Mouse (Mus musculus) embryonic facial prominence, embryonic 13.5 days (tissue): ENCODE results near the gene Draxin. TPM values are rescaled to one million over a fixed set of nuclear protein-coding genes. Genes with fewer than 3 reads are reported as not detected.

Source experiments
- ATAC-seq: fragments of 200-750 bp; cut with Nextera tagmentation; 2 replicates; pipeline ENCODE4 v1.8.0; 2017; ENCODE audit warnings: low read depth; ENCODE audit not compliant: insufficient number of reproducible peaks, insufficient read depth, low FRiP score, low TSS enrichment
- H3K27ac ChIP-seq: fragments of 300-500 bp; sonication (generic); 2 replicates; pipeline ENCODE4 v1.5.1; 2015; ENCODE audit warnings: moderate library complexity, mild to moderate bottlenecking, inconsistent platforms
- H3K27me3 ChIP-seq: fragments of 300-500 bp; sonication (generic); 2 replicates; pipeline ENCODE4 v1.6.1; 2015; ENCODE audit warnings: mild to moderate bottlenecking, inconsistent platforms
- H3K36me3 ChIP-seq: fragments of 300-500 bp; sonication (generic); 2 replicates; pipeline ENCODE4 v1.6.1; 2015; ENCODE audit warnings: mild to moderate bottlenecking, inconsistent platforms
- H3K4me1 ChIP-seq: fragments of 300-500 bp; sonication (generic); 2 replicates; pipeline ENCODE4 v1.6.1; 2015; ENCODE audit warnings: inconsistent platforms
- H3K4me2 ChIP-seq: fragments of 300-500 bp; sonication (generic); 2 replicates; pipeline ENCODE4 v1.6.1; 2015; ENCODE audit warnings: moderate library complexity, mild to moderate bottlenecking, inconsistent platforms
- H3K4me3 ChIP-seq: fragments of 300-500 bp; sonication (generic); 2 replicates; pipeline ENCODE4 v1.5.1; 2015; ENCODE audit warnings: mild to moderate bottlenecking, inconsistent platforms
- H3K9ac ChIP-seq: fragments of 300-500 bp; sonication (generic); 2 replicates; pipeline ENCODE4 v1.6.1; 2015; ENCODE audit warnings: mild to moderate bottlenecking, inconsistent platforms
- H3K9me3 ChIP-seq: fragments of 300-500 bp; sonication (generic); 2 replicates; pipeline ENCODE4 v1.6.1; 2016; ENCODE audit warnings: inconsistent platforms
- WGBS: fragments of 180-500 bp; shearing (Covaris S2); methylation state at CpG from one replicate; pipeline ENCODE4 v1.1.7; 2015; ENCODE audit warnings: mixed read lengths; 5-methylcytosine and 5-hydroxymethylcytosine counted together
- polyA plus RNA-seq: library from polyadenylated mRNA; unstranded; fragments of >200 nt; fragmentation: Nextera tagmentation; extraction: Ambion mirVana; gene quantifications from 2 replicates; pipeline ENCODE4 v1.2.1, GENCODE M21; 2015

Gene Draxin
- polyA plus RNA-seq, 1 experiment from 2014 or later: 1.1 TPM

GRCm38 (mm10) chr4:148080597-148080973 is 49.9 kb downstream of the Draxin start:
- Histone ChIP-seq H3K4me3 (no peak overlapping the region), H3K27me3 (no peaks in the 10 kb centered on the region), H3K36me3 (peaks cover 17% of the 10 kb centered on the region), H3K9me3 (no peaks in the 10 kb centered on the region), H3K9ac (no peak overlapping the region), H3K27ac (no peak overlapping the region), H3K4me1 (peaks cover 14% of the 10 kb centered on the region), H3K4me2 (no peak overlapping the region)
- no peak for ATAC-seq
- 85% methylated on average over 1 of the region's 1 CpGs for WGBS

- Histone ChIP-seq H3K4me1 (peaks cover 17% of the 10 kb centered on the region), H3K27ac (no peak overlapping the region), H3K36me3 (peaks cover 17% of the 10 kb centered on the region), H3K4me2 (no peak overlapping the region), H3K4me3 (no peak overlapping the region), H3K27me3 (no peaks in the 10 kb centered on the region), H3K9me3 (no peaks in the 10 kb centered on the region), H3K9ac (no peak overlapping the region)
- WGBS: 80% methylated on average over 8 of the region's 8 CpGs
- ATAC-seq: no peak
These were observed 50.4 kb downstream of the Draxin start for GRCm38 (mm10) chr4:148079944-148080596.

GRCm38 (mm10) chr4:148079212-148079611 is 51.3 kb downstream of the Draxin start:
- 54% methylated on average over 6 of the region's 6 CpGs for WGBS
- no peak for ATAC-seq

GRCm38 (mm10) chr4:148075881-148076280 is 54.6 kb downstream of the Draxin start:
- H3K4me3 ChIP-seq: no peak overlapping the region
- no peak for ATAC-seq
- no peak overlapping the region for H3K4me2 ChIP-seq
- no peaks in the 10 kb centered on the region for H3K9me3 ChIP-seq
- peaks cover 11% of the 10 kb centered on the region for H3K36me3 ChIP-seq
- WGBS: 89% methylated on average over 6 of the region's 6 CpGs
- H3K27ac ChIP-seq: no peak overlapping the region
- no peak overlapping the region for H3K9ac ChIP-seq
- peaks cover 3% of the 10 kb centered on the region; the same call in 1 of the 2 replicates for H3K4me1 ChIP-seq
- H3K27me3 ChIP-seq: no peaks in the 10 kb centered on the region

More at GRCm38 (mm10) chr4:148079212-148079611, 51.3 kb downstream of the Draxin start:
- Histone ChIP-seq H3K4me3 (no peak overlapping the region), H3K4me1 (peaks cover 13% of the 10 kb centered on the region), H3K9ac (no peak overlapping the region), H3K36me3 (peaks cover 17% of the 10 kb centered on the region), H3K27me3 (no peaks in the 10 kb centered on the region), H3K27ac (no peak overlapping the region; the same call in 1 of the 2 replicates), H3K9me3 (no peaks in the 10 kb centered on the region), H3K4me2 (no peak overlapping the region)

- WGBS: 44% methylated on average over 21 of the region's 21 CpGs
- H3K9ac ChIP-seq: peak overlapping the region; percentile 57
- H3K4me2 ChIP-seq: peak overlapping the region; percentile 58
- no peaks in the 10 kb centered on the region for H3K9me3 ChIP-seq
- peaks cover 6% of the 10 kb centered on the region for H3K36me3 ChIP-seq
- H3K27ac ChIP-seq: no peak overlapping the region
- H3K4me3 ChIP-seq: peak overlapping the region; percentile 37
- H3K4me1 ChIP-seq: peaks cover 3% of the 10 kb centered on the region; the same call in 1 of the 2 replicates
- ATAC-seq: no peak
- no peaks in the 10 kb centered on the region for H3K27me3 ChIP-seq
These were observed 55.2 kb downstream of the Draxin start for GRCm38 (mm10) chr4:148075259-148075658.

- Histone ChIP-seq H3K9me3 (no peaks in the 10 kb centered on the region), H3K9ac (peak overlapping the region; percentile 57), H3K27me3 (no peaks in the 10 kb centered on the region), H3K36me3 (no peaks in the 10 kb centered on the region; the same call in 1 of the 2 replicates), H3K4me2 (peak overlapping the region; percentile 58), H3K4me1 (peaks cover 3% of the 10 kb centered on the region; the same call in 1 of the 2 replicates), H3K4me3 (peak overlapping the region; percentile 37), H3K27ac (no peak overlapping the region)
- no peak for ATAC-seq
- 47% methylated on average over 17 of the region's 17 CpGs for WGBS
These were observed 55.8 kb downstream of the Draxin start for GRCm38 (mm10) chr4:148074521-148075189.

- Histone ChIP-seq H3K9me3 (no peaks in the 10 kb centered on the region), H3K9ac (no peak overlapping the region), H3K27me3 (no peaks in the 10 kb centered on the region), H3K4me2 (no peak overlapping the region), H3K4me1 (peaks cover 6% of the 10 kb centered on the region; the same call in 1 of the 2 replicates), H3K36me3 (no peaks in the 10 kb centered on the region), H3K4me3 (no peak overlapping the region), H3K27ac (no peak overlapping the region)
- ATAC-seq: no peak; the same call in 1 of the 2 replicates
- 51% methylated on average over 5 of the region's 5 CpGs for WGBS
These were observed 59.0 kb downstream of the Draxin start for GRCm38 (mm10) chr4:148071508-148071907.

- 82% methylated on average over 9 of the region's 9 CpGs for WGBS
- Histone ChIP-seq H3K9me3 (no peaks in the 10 kb centered on the region), H3K4me3 (no peak overlapping the region), H3K9ac (no peak overlapping the region), H3K4me1 (0 out of 2 replicates have a peak, but pooled peaks cover 4% of the 10 kb centered on the region), H3K36me3 (no peaks in the 10 kb centered on the region), H3K27me3 (no peaks in the 10 kb centered on the region), H3K4me2 (no peak overlapping the region), H3K27ac (no peak overlapping the region)
- no peak for ATAC-seq
These were observed 60.8 kb downstream of the Draxin start for GRCm38 (mm10) chr4:148069602-148070218.

GRCm38 (mm10) chr4:148067346-148067745 is 63.2 kb downstream of the Draxin start:
- Histone ChIP-seq H3K36me3 (no peaks in the 10 kb centered on the region), H3K9me3 (no peaks in the 10 kb centered on the region), H3K4me2 (no peak overlapping the region), H3K4me1 (0 out of 2 replicates have a peak, but pooled peaks cover 4% of the 10 kb centered on the region), H3K27me3 (no peaks in the 10 kb centered on the region), H3K27ac (no peak overlapping the region), H3K4me3 (no peak overlapping the region), H3K9ac (no peak overlapping the region)
- no peak for ATAC-seq
- 90% methylated on average over 8 of the region's 8 CpGs for WGBS

- no peak overlapping the region for H3K4me3 ChIP-seq
- no peak overlapping the region for H3K4me2 ChIP-seq
- 60% methylated on average over 9 of the region's 9 CpGs for WGBS
- no peaks in the 10 kb centered on the region for H3K9me3 ChIP-seq
- H3K9ac ChIP-seq: no peak overlapping the region
- no peak for ATAC-seq
- H3K36me3 ChIP-seq: no peaks in the 10 kb centered on the region
- no peak overlapping the region for H3K27ac ChIP-seq
- H3K4me1 ChIP-seq: 0 out of 2 replicates have a peak, but pooled peaks cover 4% of the 10 kb centered on the region
- no peaks in the 10 kb centered on the region for H3K27me3 ChIP-seq
These were observed 64.1 kb downstream of the Draxin start for GRCm38 (mm10) chr4:148066401-148066744.

GRCm38 (mm10) chr4:148065702-148066400 is 64.6 kb downstream of the Draxin start:
- Histone ChIP-seq H3K9me3 (no peaks in the 10 kb centered on the region), H3K36me3 (no peaks in the 10 kb centered on the region), H3K4me3 (no peak overlapping the region), H3K27me3 (no peaks in the 10 kb centered on the region), H3K27ac (no peak overlapping the region), H3K4me1 (0 out of 2 replicates have a peak, but pooled peaks cover 4% of the 10 kb centered on the region), H3K9ac (no peak overlapping the region), H3K4me2 (no peak overlapping the region)
- 39% methylated on average over 6 of the region's 6 CpGs for WGBS
- no peak for ATAC-seq
